Mouse (Mus musculus): ENCODE data around the gene Sema4a.

- TF ChIP-seq CTCF (IDR thresholded peaks at IDR 0.05 in 2 of 3, conservative IDR thresholded peaks at IDR 0.05 in 1 of 3; ENCODE audit: control insufficient read depth in 1 of 3, insufficient read depth in 1 of 3, low read depth in 2 of 3, low read length in 3 of 3, poor library complexity in 1 of 3, severe bottlenecking in 1 of 3) = no peak
- TF ChIP-seq GATA1 (IDR thresholded peaks at IDR 0.05; ENCODE audit: low read depth, low read length) = peak; percentile 98
- peak; percentile 2; the same call in 1 of the 2 replicates for TF ChIP-seq SMC3 (IDR thresholded peaks at IDR 0.05; ENCODE audit: low read depth, low read length)
- TF ChIP-seq MAZ (IDR thresholded peaks at IDR 0.05; ENCODE audit: low read depth, low read length) = peak; percentile 76; the same call in 1 of the 2 replicates
- no peak; the same call in 1 of the 2 replicates for TF ChIP-seq USF1 (IDR thresholded peaks at IDR 0.05; ENCODE audit: low read depth, low read length)
- TF ChIP-seq POLR2A (IDR thresholded peaks at IDR 0.05; ENCODE audit: control insufficient read depth in 1 of 2, insufficient read depth in 1 of 2, low read depth in 1 of 2, low read length in 2 of 2, poor library complexity in 1 of 2) = peak in 1 of 2 experiments; percentile 89; a peak in 2 of 4 replicates
- peak; percentile 82 for TF ChIP-seq MAX (IDR thresholded peaks at IDR 0.05; ENCODE audit: low read length)
- TF ChIP-seq NRF1 (IDR thresholded peaks at IDR 0.05; ENCODE audit: insufficient read depth, low read depth, low read length, poor library complexity, severe bottlenecking) = no peak
- TF ChIP-seq MEF2A (IDR thresholded peaks at IDR 0.05; ENCODE audit: extremely low read depth, insufficient replicate concordance, low read depth, low read length, poor library complexity, severe bottlenecking) = no peak
- TF ChIP-seq RAD21 (IDR thresholded peaks at IDR 0.05; ENCODE audit: low read depth, low read length) = no peak
- TF ChIP-seq HCFC1 (IDR thresholded peaks at IDR 0.05; ENCODE audit: low read depth, low read length) = peak; percentile 56
- 0 out of 2 replicates have a peak, but pooled peaks have one; percentile 41 for TF ChIP-seq ZMIZ1 (IDR thresholded peaks at IDR 0.05; ENCODE audit: low read depth, low read length)
Measured at GRCm38 (mm10) chr3:88494836-88495628, 34.0 kb upstream of the Sema4a start.

Measured in MEL (cell line).